Mouse (Mus musculus): ENCODE data around the gene Rundc3a. TPM values are rescaled to one million over a fixed set of nuclear protein-coding genes. Genes with fewer than 3 reads are reported as not detected.

Rundc3a gene
- total and polyA plus RNA-seq, 2 experiments from 2014 or later, result 121 to 306 TPM

GRCm38 (mm10) chr11:102429551-102429950, 36.3 kb downstream of the Rundc3a start:
- no peak for DNase-seq
- 54% methylated on average over 3 of the region's 3 CpGs for WGBS

GRCm38 (mm10) chr11:102430121-102431017, 37.2 kb downstream of the Rundc3a start, which contains the start of gene Grn:
Gene Grn (plus strand): TSS chr11:102430315.
- peak; percentile 96 for ATAC-seq
- peak within 1 kb of the TSS; percentile 63 for H3K4me3 ChIP-seq (ENCODE audit: low read depth, low read length)
- peak within 1 kb of the TSS; percentile 58 for H3K9ac ChIP-seq
- no peak for TF ChIP-seq CTCF (IDR thresholded peaks at IDR 0.05; ENCODE audit: low read depth)
- peak within 1 kb of the TSS; percentile 97 for H3K4me2 ChIP-seq (ENCODE audit: low read depth)
- peaks cover 18% of the 10 kb centered on the region for H3K36me3 ChIP-seq (ENCODE audit: insufficient read depth)
- peak; percentile 92 for DNase-seq
- H3K27me3 ChIP-seq (ENCODE audit: insufficient read depth, low read length), result no peaks in the 10 kb centered on the region
- no peaks in the 10 kb centered on the region; the same call in 1 of the 2 replicates for H3K4me1 ChIP-seq (ENCODE audit: insufficient read depth)
- 2% methylated on average over 29 of the region's 29 CpGs for WGBS
- peak within 1 kb of the TSS; percentile 64 for H3K27ac ChIP-seq (ENCODE audit: low read depth, low read length)
- H3K9me3 ChIP-seq (ENCODE audit: low read length), result no peaks in the 10 kb centered on the region

More at GRCm38 (mm10) chr11:102429551-102429950, 36.3 kb downstream of the Rundc3a start:
- ATAC-seq, result no peak
- Histone ChIP-seq H3K27me3 (ENCODE audit: insufficient read depth, low read length) (no peaks in the 10 kb centered on the region), H3K9me3 (ENCODE audit: low read length) (no peaks in the 10 kb centered on the region), H3K36me3 (ENCODE audit: insufficient read depth) (peaks cover 11% of the 10 kb centered on the region; the same call in 1 of the 2 replicates), H3K4me2 (ENCODE audit: low read depth) (peak overlapping the region; percentile 97), H3K4me1 (ENCODE audit: insufficient read depth) (no peaks in the 10 kb centered on the region; the same call in 1 of the 2 replicates), H3K27ac (ENCODE audit: low read depth, low read length) (no peak overlapping the region), H3K9ac (peak overlapping the region; percentile 40; the same call in 1 of the 2 replicates), H3K4me3 (ENCODE audit: low read depth, low read length) (peak overlapping the region; percentile 63)
- TF ChIP-seq CTCF (IDR thresholded peaks at IDR 0.05; ENCODE audit: low read depth), result no peak

- peak; percentile 84 for TF ChIP-seq CTCF (IDR thresholded peaks at IDR 0.05; ENCODE audit: low read depth)
- peak; percentile 47 for ATAC-seq
- H3K4me3 ChIP-seq (ENCODE audit: low read depth, low read length), result peak overlapping the region; percentile 63
- no peaks in the 10 kb centered on the region for H3K9me3 ChIP-seq (ENCODE audit: low read length)
- DNase-seq, result peak; percentile 86
- peak overlapping the region; percentile 64 for H3K27ac ChIP-seq (ENCODE audit: low read depth, low read length)
- H3K9ac ChIP-seq, result peak overlapping the region; percentile 58
- WGBS, result 1% methylated on average over 7 of the region's 7 CpGs
- H3K4me2 ChIP-seq (ENCODE audit: low read depth), result peak overlapping the region; percentile 97
- H3K4me1 ChIP-seq (ENCODE audit: insufficient read depth), result no peaks in the 10 kb centered on the region; the same call in 1 of the 2 replicates
- H3K36me3 ChIP-seq (ENCODE audit: insufficient read depth), result peaks cover 26% of the 10 kb centered on the region
- H3K27me3 ChIP-seq (ENCODE audit: insufficient read depth, low read length), result no peaks in the 10 kb centered on the region
Observed at GRCm38 (mm10) chr11:102431018-102431645, 37.9 kb downstream of the Rundc3a start.

- H3K9me3 ChIP-seq (ENCODE audit: low read length), result no peaks in the 10 kb centered on the region
- ATAC-seq (no peak), DNase-seq (no peak)
- peaks cover 31% of the 10 kb centered on the region for H3K36me3 ChIP-seq (ENCODE audit: insufficient read depth)
- H3K4me3 ChIP-seq (ENCODE audit: low read depth, low read length), result no peak overlapping the region
- no peaks in the 10 kb centered on the region for H3K27me3 ChIP-seq (ENCODE audit: insufficient read depth, low read length)
- H3K4me1 ChIP-seq (ENCODE audit: insufficient read depth), result no peaks in the 10 kb centered on the region; the same call in 1 of the 2 replicates
- 87% methylated on average over 3 of the region's 3 CpGs for WGBS
- H3K4me2 ChIP-seq (ENCODE audit: low read depth), result no peak overlapping the region
- no peak for TF ChIP-seq CTCF (IDR thresholded peaks at IDR 0.05; ENCODE audit: low read depth)
- no peak overlapping the region for H3K27ac ChIP-seq (ENCODE audit: low read depth, low read length)
- no peak overlapping the region for H3K9ac ChIP-seq
Observed at GRCm38 (mm10) chr11:102431728-102432114, 38.5 kb downstream of the Rundc3a start.

- H3K9ac ChIP-seq, result no peak overlapping the region
- DNase-seq (no peak), ATAC-seq (no peak)
- no peak overlapping the region for H3K4me2 ChIP-seq (ENCODE audit: low read depth)
- peaks cover 4% of the 10 kb centered on the region for H3K4me1 ChIP-seq (ENCODE audit: insufficient read depth)
- TF ChIP-seq CTCF (IDR thresholded peaks at IDR 0.05; ENCODE audit: low read depth), result no peak
- no peak overlapping the region for H3K4me3 ChIP-seq (ENCODE audit: low read depth, low read length)
- no peak overlapping the region for H3K27ac ChIP-seq (ENCODE audit: low read depth, low read length)
- no peaks in the 10 kb centered on the region for H3K27me3 ChIP-seq (ENCODE audit: insufficient read depth, low read length)
- no peaks in the 10 kb centered on the region for H3K9me3 ChIP-seq (ENCODE audit: low read length)
- 68% methylated on average over 16 of the region's 16 CpGs for WGBS
- H3K36me3 ChIP-seq (ENCODE audit: insufficient read depth), result peaks cover 33% of the 10 kb centered on the region
Observed at GRCm38 (mm10) chr11:102432115-102432843, 39.1 kb downstream of the Rundc3a start.

- 83% methylated on average over 6 of the region's 6 CpGs for WGBS
- Histone ChIP-seq H3K36me3 (ENCODE audit: insufficient read depth) (peaks cover 38% of the 10 kb centered on the region), H3K4me2 (ENCODE audit: low read depth) (no peak overlapping the region), H3K27ac (ENCODE audit: low read depth, low read length) (no peak overlapping the region), H3K9me3 (ENCODE audit: low read length) (no peaks in the 10 kb centered on the region), H3K9ac (no peak overlapping the region), H3K27me3 (ENCODE audit: insufficient read depth, low read length) (no peaks in the 10 kb centered on the region), H3K4me1 (ENCODE audit: insufficient read depth) (peaks cover 9% of the 10 kb centered on the region), H3K4me3 (ENCODE audit: low read depth, low read length) (no peak overlapping the region)
- no peak for TF ChIP-seq CTCF (IDR thresholded peaks at IDR 0.05; ENCODE audit: low read depth)
- DNase-seq (no peak), ATAC-seq (no peak)
Observed at GRCm38 (mm10) chr11:102432896-102433295, 39.7 kb downstream of the Rundc3a start.

All from forebrain, postnatal 0 days (tissue).